Mouse (Mus musculus) CH12.LX (cell line): ENCODE measurements around the gene Cdc20b.

ENCODE experiments used
- CTCF ChIP-seq, 2 experiments: IDR thresholded peaks in 1 of 2; conservative IDR thresholded peaks in 1 of 2; 2 replicates each; pipeline ENCODE4 v1.5.1; 2011 to 2012; ENCODE audit warnings: low read depth in 2 of 2, low read length in 2 of 2, improper control_type of control experiment in 1 of 2, inconsistent platforms in 1 of 2, mild to moderate bottlenecking in 1 of 2, moderate library complexity in 1 of 2
- E2F4 ChIP-seq: IDR thresholded peaks from 2 replicates; pipeline ENCODE4 v1.6.1; 2011; ENCODE audit warnings: low read depth, low read length, improper control_type of control experiment; ENCODE audit not compliant: insufficient replicate concordance
- MAFK ChIP-seq: IDR thresholded peaks from 2 replicates; pipeline ENCODE4 v1.6.1; 2011; ENCODE audit warnings: low read length, improper control_type of control experiment; ENCODE audit not compliant: insufficient replicate concordance
- POLR2A ChIP-seq: IDR thresholded peaks from 2 replicates; pipeline ENCODE4 v1.6.1; 2011; ENCODE audit warnings: low read depth, mild to moderate bottlenecking, improper control_type of control experiment, low read length
- POLR2AphosphoS2 ChIP-seq: IDR thresholded peaks from 2 replicates; pipeline ENCODE4 v1.6.1; 2011; ENCODE audit warnings: low read depth, low read length, improper control_type of control experiment
- RAD21 ChIP-seq: IDR thresholded peaks from 2 replicates; pipeline ENCODE4 v1.6.1; 2011; ENCODE audit warnings: low read depth, mild to moderate bottlenecking, low read length, improper control_type of control experiment, moderate library complexity
- TBP ChIP-seq: conservative IDR thresholded peaks from 2 replicates; pipeline ENCODE4 v1.6.1; 2011; ENCODE audit warnings: low read depth, low read length, improper control_type of control experiment

GRCm38 (mm10) chr13:112985605-112986450 lies 49.1 kb upstream of the Cdc20b start:
- TF ChIP-seq MAFK = no peak
- no peak for TF ChIP-seq POLR2AphosphoS2
- TF ChIP-seq RAD21 = no peak
- no peak for TF ChIP-seq POLR2A
- TF ChIP-seq E2F4 = no peak
- no peak for TF ChIP-seq CTCF (conservative IDR thresholded peaks at IDR 0.05 in 1 of 2, IDR thresholded peaks at IDR 0.05 in 1 of 2; ENCODE audit: low read depth in 2 of 2, low read length in 2 of 2)
- TF ChIP-seq TBP = no peak
